Mouse (Mus musculus): ENCODE results near the gene Gm4141. TPM values are rescaled to one million over a fixed set of nuclear protein-coding genes. Genes with fewer than 3 reads are reported as not detected.
"Not testable (repeated sequence)": the region's sequence is repeated elsewhere in the genome, so short reads cannot be mapped to it uniquely, and the experiment has no call there.

The Gm4141 gene
- total RNA-seq (2021), result not detected
- long read RNA-seq, experiment 1, result 0 reads
- long read RNA-seq, experiment 2, result 0 reads

- DNase-seq, result not testable (repeated sequence)
Measured at GRCm38 (mm10) chr7:20576141-20576540, at the start of gene Gm4141. Gene Gm4141 (minus strand): TSS chr7:20576241.

- not testable (repeated sequence) for DNase-seq
Measured at GRCm38 (mm10) chr7:20598921-20599320, 22.9 kb upstream of the Gm4141 start, which contains the start of gene Gm4513. Gene Gm4513 (minus strand): TSS chr7:20599021.

- DNase-seq, result not testable (repeated sequence)
Measured at GRCm38 (mm10) chr7:20545657-20546056, 30.4 kb downstream of the Gm4141 start, which contains the start of gene Gm5726. Gene Gm5726 (minus strand): TSS chr7:20545757.

- DNase-seq, result not testable (repeated sequence)
Measured at GRCm38 (mm10) chr7:20533537-20533936, 42.5 kb downstream of the Gm4141 start, which contains the start of gene Vmn1r104. Gene Vmn1r104 (plus strand): TSS chr7:20533837.

Other genes starting within 250 kb of the Gm4141 start
- gene Gm4133, start 242.2 kb downstream of the Gm4141 start, total RNA-seq (2021), result not detected
- gene Gm5728, start 200.8 kb downstream of the Gm4141 start, total RNA-seq (2021), result not detected
- gene Vmn1r100, start 158.3 kb downstream of the Gm4141 start, total RNA-seq (2021), result not detected
- not detected for gene Vmn1r101, start 133.6 kb downstream of the Gm4141 start, total RNA-seq (2021)
- not detected for gene Gm10670, start 101.3 kb downstream of the Gm4141 start, total RNA-seq (2021)
- not detected for gene Vmn1r103, start 65.7 kb downstream of the Gm4141 start, total RNA-seq (2021)
- not detected for gene Vmn1r104, start 42.4 kb downstream of the Gm4141 start, total RNA-seq (2021)
- gene Gm5726, start 30.5 kb downstream of the Gm4141 start, total RNA-seq (2021), result not detected
- not detected for gene Gm4513, start 22.8 kb upstream of the Gm4141 start, total RNA-seq (2021)
- not detected for gene Vmn1r107, start 92.7 kb upstream of the Gm4141 start, total RNA-seq (2021)
- gene Vmn1r111, start 127.0 kb upstream of the Gm4141 start, total RNA-seq (2021), result not detected
- not detected for gene Gm10668, start 154.4 kb upstream of the Gm4141 start, total RNA-seq (2021)
- not detected for gene Vmn1r112, start 194.9 kb upstream of the Gm4141 start, total RNA-seq (2021)
- gene Vmn1r113, start 211.0 kb upstream of the Gm4141 start, total RNA-seq (2021), result not detected
- not detected for gene Vmn1r114, start 235.9 kb upstream of the Gm4141 start, total RNA-seq (2021)

Measured in heart, adult 18-20 months (tissue).